Mouse (Mus musculus) cortical plate, adult 2 months (tissue): ENCODE data around the gene Prdm11. TPM values are rescaled to one million over a fixed set of nuclear protein-coding genes. Genes with fewer than 3 reads are reported as not detected.
A peak's percentile ranks its signal among the peaks of the same experiment; 100 is the strongest.

ENCODE experiments used
- H3K27ac ChIP-seq: fragments of 200-500 bp; 2 replicates; pipeline ENCODE4 v1.5.1; 2012; ENCODE audit warnings: low read length, control low read depth, inconsistent platforms; ENCODE audit not compliant: insufficient read depth
- H3K4me1 ChIP-seq: fragments of 200-500 bp; 2 replicates; pipeline ENCODE4 v1.6.1; 2011; ENCODE audit warnings: low read length; ENCODE audit not compliant: control insufficient read depth, insufficient read depth
- H3K4me3 ChIP-seq: fragments of 200-500 bp; 2 replicates; pipeline ENCODE4 v1.5.1; 2011; ENCODE audit warnings: mild to moderate bottlenecking, low read length, control low read depth; ENCODE audit not compliant: insufficient read depth
- CTCF ChIP-seq: fragments of 200-500 bp; IDR thresholded peaks from 2 replicates; pipeline ENCODE4 v1.5.1; 2011; ENCODE audit warnings: mild to moderate bottlenecking, control low read depth, low read length; ENCODE audit not compliant: insufficient read depth; ENCODE audit errors: extremely low read depth
- POLR2A ChIP-seq: fragments of 200-500 bp; IDR thresholded peaks from 2 replicates; pipeline ENCODE4 v1.6.1; 2011; ENCODE audit warnings: mild to moderate bottlenecking, low read length, control low read depth; ENCODE audit not compliant: insufficient read depth; ENCODE audit errors: extremely low read depth
- polyA plus RNA-seq: library from polyadenylated mRNA; depleted of rRNA; stranded (reverse); fragments of >200 nt; gene quantifications from 2 replicates; pipeline ENCODE4 v1.2.3, GENCODE M21; 2012; rRNA removed

Prdm11 gene
- polyA plus RNA-seq: 7.5 and 7.9 TPM in 2 replicates

- H3K27ac ChIP-seq: peak within 1 kb of the TSS; percentile 51; the same call in 1 of the 2 replicates
- TF ChIP-seq CTCF: no peak
- TF ChIP-seq POLR2A: peak; percentile 37; the same call in 1 of the 2 replicates
- 0 out of 2 replicates have a peak, but pooled peaks cover 1% of the 10 kb centered on the region for H3K4me1 ChIP-seq
- H3K4me3 ChIP-seq: peak within 1 kb of the TSS; percentile 60
Observed at GRCm38 (mm10) chr2:93045818-93046508, at the start of gene Prdm11. Gene Prdm11, minus strand, starts transcription at chr2:93046167.

GRCm38 (mm10) chr2:93092347-93092746 lies 46.4 kb upstream of the Prdm11 start:
- Histone ChIP-seq H3K4me3 (no peak overlapping the region), H3K4me1 (peaks cover 1% of the 10 kb centered on the region; the same call in 1 of the 2 replicates), H3K27ac (no peak overlapping the region)
- TF ChIP-seq CTCF (no peak), POLR2A (no peak)

- TF ChIP-seq POLR2A (no peak), CTCF (no peak)
- no peak overlapping the region for H3K4me3 ChIP-seq
- H3K27ac ChIP-seq: no peak overlapping the region
- H3K4me1 ChIP-seq: peaks cover 1% of the 10 kb centered on the region; the same call in 1 of the 2 replicates
Observed at GRCm38 (mm10) chr2:93091679-93092078, 45.7 kb upstream of the Prdm11 start.

GRCm38 (mm10) chr2:93089379-93090089 lies 43.6 kb upstream of the Prdm11 start:
- H3K4me1 ChIP-seq: peaks cover 5% of the 10 kb centered on the region; the same call in 1 of the 2 replicates
- no peak overlapping the region for H3K4me3 ChIP-seq
- TF ChIP-seq POLR2A (no peak), CTCF (no peak)
- H3K27ac ChIP-seq: no peak overlapping the region

- TF ChIP-seq CTCF: no peak
- no peak for TF ChIP-seq POLR2A
- H3K4me1 ChIP-seq: peaks cover 8% of the 10 kb centered on the region
Observed at GRCm38 (mm10) chr2:93088006-93088405, 42.0 kb upstream of the Prdm11 start.

GRCm38 (mm10) chr2:93085291-93086027 lies 39.5 kb upstream of the Prdm11 start:
- TF ChIP-seq CTCF: no peak
- no peak for TF ChIP-seq POLR2A
- H3K27ac ChIP-seq: no peak overlapping the region

More at GRCm38 (mm10) chr2:93088006-93088405, 42.0 kb upstream of the Prdm11 start:
- H3K4me3 ChIP-seq: no peak overlapping the region
- H3K27ac ChIP-seq: no peak overlapping the region

GRCm38 (mm10) chr2:93084481-93084880 lies 38.5 kb upstream of the Prdm11 start:
- H3K4me3 ChIP-seq: no peak overlapping the region
- no peak overlapping the region for H3K27ac ChIP-seq

More at GRCm38 (mm10) chr2:93085291-93086027, 39.5 kb upstream of the Prdm11 start:
- Histone ChIP-seq H3K4me3 (no peak overlapping the region), H3K4me1 (peaks cover 8% of the 10 kb centered on the region)

GRCm38 (mm10) chr2:93083317-93083716 lies 37.4 kb upstream of the Prdm11 start:
- Histone ChIP-seq H3K4me1 (peaks cover 10% of the 10 kb centered on the region), H3K4me3 (no peak overlapping the region)

More at GRCm38 (mm10) chr2:93084481-93084880, 38.5 kb upstream of the Prdm11 start:
- peaks cover 8% of the 10 kb centered on the region for H3K4me1 ChIP-seq
- TF ChIP-seq CTCF (no peak), POLR2A (no peak)

GRCm38 (mm10) chr2:93082846-93083245 lies 36.9 kb upstream of the Prdm11 start:
- TF ChIP-seq CTCF (no peak), POLR2A (no peak)

More at GRCm38 (mm10) chr2:93083317-93083716, 37.4 kb upstream of the Prdm11 start:
- TF ChIP-seq CTCF: no peak
- TF ChIP-seq POLR2A: no peak
- no peak overlapping the region for H3K27ac ChIP-seq

More at GRCm38 (mm10) chr2:93082846-93083245, 36.9 kb upstream of the Prdm11 start:
- no peak overlapping the region for H3K27ac ChIP-seq
- peaks cover 10% of the 10 kb centered on the region for H3K4me1 ChIP-seq
- H3K4me3 ChIP-seq: no peak overlapping the region
